Mouse (Mus musculus): ENCODE results near the gene Atg13. TPM values are rescaled to one million over a fixed set of nuclear protein-coding genes. Genes with fewer than 3 reads are reported as not detected.

The Atg13 gene
- 65.3 TPM for polyA plus RNA-seq (2017; shearing (Covaris generic))

DNA sequence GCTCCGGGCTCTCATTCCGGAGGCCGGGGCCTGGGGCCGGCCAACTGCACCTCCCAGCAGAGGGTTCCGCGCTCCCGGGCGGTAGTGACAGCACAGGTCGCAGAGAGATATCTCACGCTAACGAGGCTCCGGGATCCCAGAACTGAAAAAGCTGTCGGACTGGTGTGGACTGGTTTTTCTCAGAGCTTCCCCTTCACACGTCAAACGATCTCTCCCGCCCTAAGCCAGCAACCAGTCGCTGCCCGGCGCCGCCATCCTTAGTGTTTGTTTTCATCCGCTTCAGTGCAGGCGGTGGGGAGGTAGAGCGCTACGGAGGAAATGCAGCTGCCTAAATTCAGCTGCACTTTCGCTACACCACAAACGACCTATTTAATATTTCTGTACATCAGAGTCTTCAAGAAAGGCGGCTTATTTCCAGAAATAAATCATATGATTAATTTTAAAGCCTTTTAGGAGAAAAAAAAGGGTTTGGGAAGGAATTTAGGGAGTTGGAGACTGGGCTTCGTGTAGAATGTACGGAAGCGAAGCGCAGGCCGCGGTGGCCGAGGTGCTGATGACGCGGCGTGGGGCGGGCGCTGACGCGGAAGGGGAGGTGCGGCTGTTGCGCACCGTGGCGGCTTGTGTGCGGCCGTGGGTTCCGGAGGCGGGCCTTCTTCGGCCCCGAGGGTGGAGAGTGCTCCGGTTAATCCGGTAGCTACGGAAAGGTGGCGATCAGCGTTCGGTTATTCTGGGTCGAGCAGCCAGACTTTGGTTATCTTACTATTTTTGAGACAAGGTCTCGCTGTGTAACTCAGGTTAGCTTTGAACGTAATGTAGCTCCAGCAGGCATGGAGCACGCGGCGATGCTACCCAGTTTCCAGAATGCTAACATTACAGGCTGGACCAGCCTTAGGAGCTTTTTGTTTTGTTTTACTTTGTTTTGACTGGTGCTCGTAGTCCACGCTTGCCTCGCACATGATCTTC, at the start of gene Atg13, which contains the start of gene Harbi1:
TSS of gene Atg13 (minus strand) at position 305 of the 963 bp plus-strand sequence.
TSS of gene Harbi1 (plus strand) at position 581 of the 963 bp plus-strand sequence.

DNA sequence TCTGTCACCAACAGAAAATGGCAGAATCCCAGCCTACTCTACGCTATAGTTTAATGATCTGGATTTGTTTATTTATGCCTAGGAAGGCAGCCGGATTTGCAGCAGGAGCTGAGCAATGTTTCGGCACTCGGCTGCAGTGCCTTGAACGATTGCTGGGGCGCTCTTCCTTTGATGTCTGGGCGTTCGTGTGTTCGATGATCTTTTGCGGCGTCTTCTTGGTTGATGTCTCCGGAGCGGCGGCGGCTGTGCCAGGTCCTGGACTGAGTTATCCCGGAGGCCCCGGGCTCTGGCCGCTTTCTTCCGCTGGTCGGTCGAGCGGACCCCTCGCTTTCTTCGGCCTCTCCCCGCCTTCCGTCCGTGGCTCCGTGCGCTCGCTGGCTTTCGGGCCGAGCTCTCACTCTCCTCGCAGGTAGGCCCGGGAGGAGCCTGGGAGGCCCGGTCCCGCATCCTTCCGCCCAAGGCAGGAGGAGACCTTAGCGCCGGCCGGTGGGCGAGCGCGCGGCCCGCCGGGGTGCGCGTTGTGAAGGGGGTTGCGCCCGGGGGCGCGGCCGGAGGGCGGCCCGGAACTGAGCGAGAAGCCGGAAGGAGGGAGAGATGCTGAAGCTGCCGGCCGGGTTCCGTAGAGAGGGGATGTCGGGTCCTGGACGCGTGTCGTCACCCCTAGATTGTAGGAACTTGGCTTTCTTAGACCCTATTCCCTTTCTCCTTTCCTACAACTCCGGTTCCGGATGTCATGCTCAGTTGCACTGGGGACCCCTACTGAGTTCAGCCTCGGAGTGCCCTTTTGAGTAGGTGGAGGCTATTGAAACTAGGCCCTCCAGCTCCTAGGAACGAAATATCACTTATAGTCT, 19.8 kb upstream of the Atg13 start, which contains the start of gene Ambra1:
TSS of gene Ambra1 (plus strand) at position 164 of the 851 bp plus-strand sequence.

DNA sequence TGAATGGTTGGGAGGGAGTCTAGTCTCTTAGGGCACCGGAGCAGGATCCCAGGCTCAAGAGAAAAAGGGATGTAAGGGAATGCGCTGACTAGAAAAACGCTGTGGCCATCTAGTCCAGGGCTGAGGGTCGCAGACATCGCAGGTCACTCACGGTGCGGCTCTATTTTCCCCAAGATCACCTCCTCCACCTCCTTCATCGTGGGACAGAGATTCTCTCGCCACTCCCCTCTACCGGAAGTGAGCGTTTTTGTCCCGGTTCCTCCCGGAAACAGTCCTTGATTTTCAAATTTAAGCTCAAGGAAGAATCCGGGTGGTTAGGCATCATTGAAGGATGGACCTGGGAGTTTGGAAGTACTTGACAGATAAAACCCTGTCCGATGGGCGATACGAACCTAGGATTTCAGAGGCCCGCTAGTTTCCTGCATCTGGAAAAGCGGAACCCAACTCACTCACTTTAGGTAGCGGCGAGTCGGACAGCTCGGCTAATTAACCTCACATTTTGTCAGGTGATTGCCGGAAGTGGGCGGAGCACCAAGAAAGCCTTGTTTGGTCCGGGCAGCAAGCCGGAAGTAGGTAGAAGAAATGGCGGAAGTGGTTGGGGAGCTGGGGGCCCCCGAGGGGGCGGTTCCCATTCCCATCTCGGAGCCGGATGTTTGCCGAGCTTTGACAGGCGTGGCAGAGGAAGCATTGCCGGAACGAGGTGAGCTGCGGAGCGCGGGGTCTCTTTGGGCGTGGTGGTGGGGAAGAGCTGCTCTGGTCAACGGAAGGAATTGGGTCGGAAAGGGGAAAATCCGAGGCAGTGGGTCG, 60.6 kb downstream of the Atg13 start, which contains the start of the genes Zfp408 and Arhgap1:
TSS of gene Zfp408 (minus strand) at position 239 of the 807 bp plus-strand sequence.
TSS of gene Arhgap1 (plus strand) at position 308 of the 807 bp plus-strand sequence.

DNA sequence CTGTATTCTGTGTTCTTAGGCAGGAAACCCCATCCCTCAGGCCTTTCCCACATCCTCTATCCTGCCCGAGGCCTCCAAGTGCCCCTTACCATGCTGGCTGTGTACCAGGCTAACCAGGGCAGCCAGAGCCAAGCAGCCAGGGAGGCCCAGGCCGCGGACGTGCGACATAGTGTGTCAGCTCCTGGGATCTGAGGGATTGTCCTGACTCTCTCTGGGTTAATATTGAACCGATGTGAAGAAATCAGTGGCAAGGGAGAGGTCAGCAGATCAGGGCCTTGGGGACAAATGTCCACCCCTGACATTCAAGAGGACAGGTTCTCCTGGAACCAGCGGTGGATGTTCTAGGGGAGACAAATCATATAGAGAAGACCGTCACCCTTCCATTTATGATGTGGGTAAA, 74.1 kb downstream of the Atg13 start, which contains the start of gene F2:
TSS of gene F2 (minus strand) at position 186 of the 400 bp plus-strand sequence.

Other genes with a start within 250 kb of the Atg13 start
- gene Ckap5, start 183.8 kb downstream of the Atg13 start, polyA plus RNA-seq (2017; shearing (Covaris generic)), result 63.3 TPM
- not detected for gene F2, start 74.2 kb downstream of the Atg13 start, polyA plus RNA-seq (2017; shearing (Covaris generic))
- gene Zfp408, start 60.8 kb downstream of the Atg13 start, polyA plus RNA-seq (2017; shearing (Covaris generic)), result 27.3 TPM
- 231 TPM for gene Arhgap1, start 60.7 kb downstream of the Atg13 start, polyA plus RNA-seq (2017; shearing (Covaris generic))
- 15.1 TPM for gene Harbi1, start 276 bp upstream of the Atg13 start, polyA plus RNA-seq (2017; shearing (Covaris generic))
- gene Ambra1, start 19.6 kb upstream of the Atg13 start, polyA plus RNA-seq (2017; shearing (Covaris generic)), result 64.2 TPM
- 0.80 TPM for gene Chrm4, start 216.7 kb upstream of the Atg13 start, polyA plus RNA-seq (2017; shearing (Covaris generic))
- gene Mdk, start 221.7 kb upstream of the Atg13 start, polyA plus RNA-seq (2017; shearing (Covaris generic)), result 1.2 TPM
- gene Gm9821, start 235.1 kb upstream of the Atg13 start, polyA plus RNA-seq (2017; shearing (Covaris generic)), result 0.35 TPM

All from inflammation-experienced regulatory T-cells, adult 16 weeks (primary cell).